Mouse (Mus musculus): Measurements from ENCODE around the gene Ankrd34a. TPM values are rescaled to one million over a fixed set of nuclear protein-coding genes. Genes with fewer than 3 reads are reported as not detected.

Gene Ankrd34a
- polyA plus RNA-seq, 1 experiment from 2014 or later = 0.96 TPM

DNA sequence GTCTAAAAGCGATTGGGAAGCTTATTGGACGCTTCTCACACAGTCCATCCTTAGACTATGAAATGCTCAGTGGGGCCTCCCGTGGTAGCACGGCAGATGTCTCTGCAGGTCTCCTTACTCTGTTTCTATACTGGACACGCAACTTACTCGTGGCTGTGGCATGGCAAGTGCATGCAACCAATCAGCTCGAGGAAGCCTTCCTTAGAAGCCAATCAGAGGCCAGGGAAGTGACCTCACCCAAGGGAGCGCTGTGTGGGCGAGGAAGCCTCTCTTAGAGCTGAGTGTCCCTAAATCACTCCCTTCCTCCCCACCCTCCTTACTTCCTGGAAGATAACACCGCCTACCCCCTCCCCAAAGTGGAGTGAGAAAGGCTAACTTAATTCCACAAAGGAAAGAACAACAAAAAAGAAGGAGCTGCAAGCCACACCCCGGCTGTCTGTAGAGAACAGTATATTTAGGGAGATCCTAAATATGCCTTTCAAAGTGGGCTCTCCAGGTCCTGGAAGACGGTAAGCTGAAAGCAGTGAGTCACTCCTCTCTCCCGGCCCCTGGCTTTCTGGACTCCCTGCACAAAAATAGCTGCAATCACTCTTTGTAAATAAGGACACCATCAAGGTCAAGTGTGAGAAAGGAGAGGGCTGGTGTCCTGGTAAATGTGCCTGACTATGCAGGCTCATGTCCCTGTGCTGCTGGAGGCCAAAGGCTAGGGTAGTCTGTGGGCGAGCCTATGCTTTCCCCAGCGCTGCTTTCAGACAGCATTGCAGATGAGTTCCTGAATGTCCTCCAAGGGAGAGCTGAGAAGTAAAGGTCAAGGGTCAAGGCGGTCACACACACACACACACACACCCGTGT, 19.5 kb upstream of the Ankrd34a start, which contains the start of gene Gm16253:
Gene Gm16253, plus strand, starts transcription at position 295 of the 852 bp plus-strand sequence.
- peak within 1 kb of the TSS; percentile 79 for H3K27ac ChIP-seq
- DNase-seq (ENCODE audit: low spot score) = peak; percentile 79
- H3K9me3 ChIP-seq (replicated peaks) = no peaks in the 10 kb centered on the region
- peaks cover 52% of the 10 kb centered on the region for H3K4me1 ChIP-seq
- peaks cover 10% of the 10 kb centered on the region for H3K27me3 ChIP-seq (ENCODE audit: low read depth, poor library complexity, severe bottlenecking)
- H3K4me3 ChIP-seq = peak within 1 kb of the TSS; percentile 38
- WGBS = 38% methylated on average over 17 of the region's 17 CpGs
- no peaks in the 10 kb centered on the region for H3K36me3 ChIP-seq

DNA sequence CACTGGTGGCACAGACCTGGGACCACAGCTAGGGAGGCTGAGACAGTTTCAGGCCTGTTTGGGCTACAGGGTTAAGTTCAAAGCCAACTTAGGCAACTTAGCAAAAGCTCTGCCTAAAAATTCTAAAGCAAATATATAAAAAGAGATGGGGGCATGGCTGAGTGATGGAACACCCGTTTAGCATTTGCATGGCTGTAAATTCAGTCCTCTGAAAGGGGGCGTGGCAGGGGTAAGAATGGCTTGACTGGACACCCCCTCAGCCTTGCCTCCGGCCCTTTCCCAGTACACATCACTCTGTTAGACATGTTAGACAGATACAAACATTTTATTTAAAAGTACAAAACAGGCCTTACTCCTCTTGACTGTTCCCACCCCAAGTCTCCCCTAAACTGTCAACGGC, 18.9 kb upstream of the Ankrd34a start:
- peak overlapping the region; percentile 79 for H3K27ac ChIP-seq
- H3K4me3 ChIP-seq = no peak overlapping the region
- 80% methylated on average over 4 of the region's 4 CpGs for WGBS
- H3K4me1 ChIP-seq = peaks cover 52% of the 10 kb centered on the region
- no peaks in the 10 kb centered on the region for H3K9me3 ChIP-seq (replicated peaks)
- H3K27me3 ChIP-seq (ENCODE audit: low read depth, poor library complexity, severe bottlenecking) = peaks cover 11% of the 10 kb centered on the region
- H3K36me3 ChIP-seq = no peaks in the 10 kb centered on the region
- DNase-seq (ENCODE audit: low spot score) = no peak

GRCm38 (mm10) chr3:96578561-96579238, 17.7 kb upstream of the Ankrd34a start:
- no peak overlapping the region for H3K4me3 ChIP-seq
- WGBS = 85% methylated on average over 12 of the region's 12 CpGs
- no peak for DNase-seq (ENCODE audit: low spot score)
- no peaks in the 10 kb centered on the region for H3K36me3 ChIP-seq
- peaks cover 11% of the 10 kb centered on the region for H3K27me3 ChIP-seq (ENCODE audit: low read depth, poor library complexity, severe bottlenecking)
- H3K9me3 ChIP-seq (replicated peaks) = no peaks in the 10 kb centered on the region
- H3K4me1 ChIP-seq = peaks cover 50% of the 10 kb centered on the region
- peak overlapping the region; percentile 42; the same call in 1 of the 2 replicates for H3K27ac ChIP-seq

- WGBS = 81% methylated on average over 4 of the region's 4 CpGs
- DNase-seq (ENCODE audit: low spot score) = no peak
- Histone ChIP-seq H3K9me3 (replicated peaks) (no peaks in the 10 kb centered on the region), H3K4me3 (no peak overlapping the region), H3K27me3 (ENCODE audit: low read depth, poor library complexity, severe bottlenecking) (peaks cover 11% of the 10 kb centered on the region), H3K4me1 (peaks cover 44% of the 10 kb centered on the region), H3K36me3 (no peaks in the 10 kb centered on the region), H3K27ac (peak overlapping the region; percentile 42; the same call in 1 of the 2 replicates)
Observed at GRCm38 (mm10) chr3:96579239-96579750, 17.1 kb upstream of the Ankrd34a start.

GRCm38 (mm10) chr3:96579885-96580454, 16.5 kb upstream of the Ankrd34a start:
- peaks cover 44% of the 10 kb centered on the region for H3K4me1 ChIP-seq
- H3K4me3 ChIP-seq = peak overlapping the region; percentile 42
- no peaks in the 10 kb centered on the region for H3K9me3 ChIP-seq (replicated peaks)
- WGBS = 11% methylated on average over 16 of the region's 16 CpGs
- 0 out of 2 replicates have a peak overlapping the region, but pooled peaks have one; percentile 25 for H3K27ac ChIP-seq
- peaks cover 11% of the 10 kb centered on the region for H3K27me3 ChIP-seq (ENCODE audit: low read depth, poor library complexity, severe bottlenecking)
- H3K36me3 ChIP-seq = no peaks in the 10 kb centered on the region
- peak; percentile 94 for DNase-seq (ENCODE audit: low spot score)

- WGBS = 34% methylated on average over 6 of the region's 6 CpGs
- no peak overlapping the region for H3K27ac ChIP-seq
- H3K36me3 ChIP-seq = no peaks in the 10 kb centered on the region
Observed at GRCm38 (mm10) chr3:96581141-96581540, 15.3 kb upstream of the Ankrd34a start.

GRCm38 (mm10) chr3:96581771-96582515, 14.5 kb upstream of the Ankrd34a start:
- 85% methylated on average over 16 of the region's 16 CpGs for WGBS
- H3K4me3 ChIP-seq = no peak overlapping the region
- peaks cover 25% of the 10 kb centered on the region for H3K4me1 ChIP-seq
- peaks cover 11% of the 10 kb centered on the region for H3K27me3 ChIP-seq (ENCODE audit: low read depth, poor library complexity, severe bottlenecking)
- no peak for DNase-seq (ENCODE audit: low spot score)
- H3K9me3 ChIP-seq (replicated peaks) = no peaks in the 10 kb centered on the region
- no peak overlapping the region for H3K27ac ChIP-seq
- H3K36me3 ChIP-seq = no peaks in the 10 kb centered on the region

More at GRCm38 (mm10) chr3:96581141-96581540, 15.3 kb upstream of the Ankrd34a start:
- H3K27me3 ChIP-seq (ENCODE audit: low read depth, poor library complexity, severe bottlenecking) = peaks cover 11% of the 10 kb centered on the region
- no peak for DNase-seq (ENCODE audit: low spot score)
- H3K4me3 ChIP-seq = no peak overlapping the region
- no peaks in the 10 kb centered on the region for H3K9me3 ChIP-seq (replicated peaks)
- H3K4me1 ChIP-seq = peaks cover 33% of the 10 kb centered on the region

DNA sequence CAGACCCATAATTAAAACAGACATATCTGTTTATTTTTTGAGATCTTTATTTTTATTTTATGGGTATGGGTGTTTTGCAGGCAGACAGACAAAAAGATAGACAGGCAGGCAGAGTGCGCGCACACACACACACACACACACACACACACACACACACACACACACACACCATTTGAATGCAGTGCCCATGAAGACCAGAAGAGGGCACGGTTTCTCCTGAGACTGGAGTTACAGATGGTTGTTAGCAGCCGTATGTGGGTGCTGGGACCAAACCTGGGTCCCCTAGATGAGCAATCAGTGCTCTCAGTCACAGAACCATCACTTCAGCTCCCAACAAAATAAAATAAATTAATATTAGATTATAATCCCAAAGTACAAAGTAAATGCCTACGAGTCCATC, 13.1 kb upstream of the Ankrd34a start:
- DNase-seq (ENCODE audit: low spot score) = no peak
- Histone ChIP-seq H3K9me3 (replicated peaks) (no peaks in the 10 kb centered on the region), H3K4me1 (peaks cover 14% of the 10 kb centered on the region), H3K27ac (no peak overlapping the region), H3K36me3 (no peaks in the 10 kb centered on the region; the same call in 1 of the 2 replicates), H3K27me3 (ENCODE audit: low read depth, poor library complexity, severe bottlenecking) (peaks cover 11% of the 10 kb centered on the region), H3K4me3 (no peak overlapping the region)
- WGBS = 91% methylated on average over 5 of the region's 5 CpGs

GRCm38 (mm10) chr3:96590657-96591056, 5.8 kb upstream of the Ankrd34a start:
- 87% methylated on average over 4 of the region's 4 CpGs for WGBS
- H3K4me1 ChIP-seq = peaks cover 9% of the 10 kb centered on the region
- no peak for DNase-seq (ENCODE audit: low spot score)

DNA sequence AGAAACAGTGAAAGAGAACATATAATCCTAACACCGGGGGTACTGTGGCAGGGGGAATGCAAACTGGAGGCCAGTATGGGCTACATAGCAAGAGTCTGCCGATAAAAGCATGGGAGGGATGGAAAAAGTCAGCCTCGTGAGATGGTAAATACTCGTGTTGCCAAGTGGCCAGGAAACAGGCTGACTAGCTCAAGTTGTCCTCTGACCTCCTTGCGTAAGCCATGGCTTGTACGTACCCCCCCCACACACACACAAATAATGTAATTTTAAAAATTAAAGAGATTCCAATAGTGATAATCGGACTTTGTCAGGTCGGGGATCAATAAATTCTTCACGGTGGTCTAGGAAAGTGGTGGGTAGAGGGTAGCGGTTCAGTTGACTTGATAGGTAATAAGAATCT, 3.1 kb upstream of the Ankrd34a start:
- Histone ChIP-seq H3K36me3 (peaks cover 4% of the 10 kb centered on the region; the same call in 1 of the 2 replicates), H3K27ac (peak overlapping the region; percentile 90), H3K9me3 (replicated peaks) (no peaks in the 10 kb centered on the region), H3K4me1 (peaks cover 36% of the 10 kb centered on the region), H3K4me3 (peak overlapping the region; percentile 69), H3K27me3 (ENCODE audit: low read depth, poor library complexity, severe bottlenecking) (peaks cover 34% of the 10 kb centered on the region)
- 2% methylated on average over 10 of the region's 10 CpGs for WGBS
- DNase-seq (ENCODE audit: low spot score) = no peak

More at GRCm38 (mm10) chr3:96590657-96591056, 5.8 kb upstream of the Ankrd34a start:
- H3K9me3 ChIP-seq (replicated peaks) = no peaks in the 10 kb centered on the region
- H3K36me3 ChIP-seq = peaks cover 4% of the 10 kb centered on the region; the same call in 1 of the 2 replicates
- no peak overlapping the region for H3K4me3 ChIP-seq
- peaks cover 19% of the 10 kb centered on the region for H3K27me3 ChIP-seq (ENCODE audit: low read depth, poor library complexity, severe bottlenecking)
- no peak overlapping the region for H3K27ac ChIP-seq

DNA sequence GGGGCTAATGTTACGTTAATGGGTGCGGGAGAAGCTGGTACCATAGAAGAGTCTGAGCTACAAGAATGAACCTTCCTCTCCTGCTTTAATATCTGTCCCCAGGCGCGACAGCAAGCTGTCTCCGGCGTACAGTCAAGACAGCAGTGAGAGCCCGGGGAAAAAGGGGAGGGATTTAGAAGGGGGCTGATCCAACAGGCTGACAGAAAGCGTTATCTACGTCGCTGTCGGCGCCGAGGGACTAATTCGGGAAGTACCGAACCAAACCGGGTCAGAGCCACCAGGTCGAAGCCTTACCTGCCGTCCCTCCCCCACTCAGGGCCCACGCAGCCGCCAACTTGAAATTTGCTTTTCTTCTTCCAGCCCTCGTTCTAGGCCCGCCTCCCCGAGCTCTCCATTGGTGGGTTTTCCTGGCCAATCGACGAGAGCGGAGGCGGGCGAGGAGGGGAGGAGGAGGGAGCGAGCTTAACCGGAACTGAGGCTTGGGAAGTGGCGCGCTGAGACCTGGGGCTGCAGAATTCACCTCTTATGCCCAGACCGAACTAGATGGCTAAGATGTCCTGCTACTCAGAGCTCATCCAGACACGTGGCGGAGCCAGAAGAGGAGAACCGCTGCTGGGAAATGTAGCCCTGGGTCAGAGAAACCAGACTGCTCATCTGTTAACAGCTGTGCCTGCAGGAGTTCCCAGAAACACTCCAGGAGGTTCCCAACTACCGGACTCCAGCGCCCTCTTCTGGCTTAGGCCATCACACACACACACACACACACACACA, 2.5 kb upstream of the Ankrd34a start, which contains the start of gene Polr3gl:
Gene Polr3gl, minus strand, starts transcription at position 392 of the 771 bp plus-strand sequence.
- H3K4me1 ChIP-seq = peaks cover 42% of the 10 kb centered on the region
- under 1% methylated on average over 38 of the region's 38 CpGs for WGBS

More for the DNA sequence above, 2.5 kb upstream of the Ankrd34a start, which contains the start of gene Polr3gl:
- H3K4me3 ChIP-seq = peak within 1 kb of the TSS; percentile 69
- H3K27me3 ChIP-seq (ENCODE audit: low read depth, poor library complexity, severe bottlenecking) = peaks cover 40% of the 10 kb centered on the region
- H3K36me3 ChIP-seq = peaks cover 4% of the 10 kb centered on the region; the same call in 1 of the 2 replicates
- H3K27ac ChIP-seq = peak within 1 kb of the TSS; percentile 90
- no peaks in the 10 kb centered on the region for H3K9me3 ChIP-seq (replicated peaks)
- DNase-seq (ENCODE audit: low spot score) = peak; percentile 94
